Mouse (Mus musculus) kidney, adult 2 months (tissue): ENCODE measurements at regions not wholly inside any gene's neighbourhood (a gene's known extent, or its start where the extent isn't known, plus 50 kb on each side); places are given as distances from the start of the nearest gene placed in this dataset.

Experiments
- DNase-seq: peaks from one replicate; pipeline ENCODE4 v3.0.0; 2021
- H3K27ac ChIP-seq: fragments of 200-500 bp; 2 replicates; pipeline ENCODE4 v1.5.1; 2012; ENCODE audit warnings: low read depth, low read length, control low read depth, inconsistent platforms; ENCODE audit not compliant: insufficient read depth
- H3K27me3 ChIP-seq: fragments of 200-500 bp; replicated peaks from 2 replicates; pipeline ENCODE4 v1.6.1; 2012; ENCODE audit warnings: mild to moderate bottlenecking, moderate library complexity, low read length, inconsistent platforms; ENCODE audit not compliant: control insufficient read depth, insufficient read depth
- H3K36me3 ChIP-seq: fragments of 200-500 bp; 2 replicates; pipeline ENCODE4 v1.6.1; 2012; ENCODE audit warnings: mild to moderate bottlenecking, moderate library complexity, low read length, inconsistent platforms; ENCODE audit not compliant: control insufficient read depth, insufficient read depth
- H3K4me1 ChIP-seq: fragments of 200-500 bp; 2 replicates; pipeline ENCODE4 v1.6.1; 2011; ENCODE audit warnings: low read length; ENCODE audit not compliant: control insufficient read depth, insufficient read depth
- H3K4me3 ChIP-seq: fragments of 200-500 bp; 2 replicates; pipeline ENCODE4 v1.5.1; 2011; ENCODE audit warnings: mild to moderate bottlenecking, low read depth, low read length, control low read depth; ENCODE audit not compliant: insufficient read depth
- CTCF ChIP-seq: fragments of 200-500 bp; conservative IDR thresholded peaks from 2 replicates; pipeline ENCODE4 v1.5.1; 2011; ENCODE audit warnings: low read depth, mild to moderate bottlenecking, control low read depth, low read length, moderate library complexity, mixed read lengths; ENCODE audit not compliant: insufficient read depth, insufficient read length
- POLR2A ChIP-seq: fragments of 200-500 bp; IDR thresholded peaks from one replicate; pipeline ENCODE4 v1.6.1; 2011; ENCODE audit warnings: low read depth, low read length, control low read depth
- WGBS: fragments of 180-500 bp; shearing (Covaris S2); methylation state at CpG from one replicate; pipeline ENCODE4 v1.1.7; 2018; 5-methylcytosine and 5-hydroxymethylcytosine counted together

DNA sequence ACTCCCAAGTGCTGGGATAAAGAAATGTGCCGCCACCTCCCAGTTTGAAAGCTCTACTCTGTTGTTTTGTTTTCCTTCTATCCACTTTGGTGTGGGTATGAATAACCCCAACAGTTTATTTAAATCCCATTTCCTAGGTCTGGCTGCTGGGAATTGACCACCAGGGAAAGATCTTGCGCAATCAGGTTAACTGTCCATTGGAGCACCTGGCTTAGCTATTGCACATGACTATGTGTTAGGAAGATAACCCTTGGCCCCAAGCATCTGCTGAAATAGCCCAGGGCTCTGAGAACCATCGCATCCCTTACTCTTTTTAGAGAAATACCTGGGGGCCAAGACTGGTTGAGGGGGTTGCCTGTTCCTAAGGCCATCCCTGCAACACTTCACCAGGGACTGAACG lies 74.0 kb downstream of the Foxb1 start:
- no peak overlapping the region for H3K27ac ChIP-seq
- WGBS, result 78% methylated on average over 4 of the region's 4 CpGs
- no peaks in the 10 kb centered on the region for H3K27me3 ChIP-seq
- no peak overlapping the region for H3K4me3 ChIP-seq
- DNase-seq, result no peak
- no peaks in the 10 kb centered on the region for H3K36me3 ChIP-seq
- no peaks in the 10 kb centered on the region for H3K4me1 ChIP-seq
- TF ChIP-seq POLR2A (no peak), CTCF (no peak)

DNA sequence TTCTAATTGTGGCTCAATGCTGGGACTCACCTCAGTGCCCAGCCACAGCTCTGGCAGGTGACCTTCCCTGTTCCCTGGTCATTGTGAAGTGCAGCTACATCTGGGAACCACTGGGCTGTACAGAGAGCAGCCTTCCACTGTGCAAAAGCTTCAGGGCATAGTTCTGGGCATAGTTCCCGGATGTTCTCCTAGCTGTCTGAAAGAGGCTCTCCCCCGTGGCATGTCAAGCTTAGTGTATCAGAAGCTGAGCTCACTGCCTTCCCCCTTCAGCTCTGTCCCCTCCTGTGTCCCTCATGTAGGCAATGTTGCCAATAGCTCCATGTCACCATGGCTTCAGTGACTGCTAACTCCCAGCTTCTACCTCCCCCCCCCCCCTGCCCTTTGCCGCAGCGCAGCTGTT lies 75.1 kb downstream of the Foxb1 start:
- Histone ChIP-seq H3K4me1 (no peaks in the 10 kb centered on the region), H3K27me3 (no peaks in the 10 kb centered on the region), H3K4me3 (no peak overlapping the region), H3K36me3 (no peaks in the 10 kb centered on the region), H3K27ac (no peak overlapping the region)
- 49% methylated on average over 4 of the region's 4 CpGs for WGBS
- no peak for DNase-seq
- TF ChIP-seq CTCF, result no peak
- no peak for TF ChIP-seq POLR2A

DNA sequence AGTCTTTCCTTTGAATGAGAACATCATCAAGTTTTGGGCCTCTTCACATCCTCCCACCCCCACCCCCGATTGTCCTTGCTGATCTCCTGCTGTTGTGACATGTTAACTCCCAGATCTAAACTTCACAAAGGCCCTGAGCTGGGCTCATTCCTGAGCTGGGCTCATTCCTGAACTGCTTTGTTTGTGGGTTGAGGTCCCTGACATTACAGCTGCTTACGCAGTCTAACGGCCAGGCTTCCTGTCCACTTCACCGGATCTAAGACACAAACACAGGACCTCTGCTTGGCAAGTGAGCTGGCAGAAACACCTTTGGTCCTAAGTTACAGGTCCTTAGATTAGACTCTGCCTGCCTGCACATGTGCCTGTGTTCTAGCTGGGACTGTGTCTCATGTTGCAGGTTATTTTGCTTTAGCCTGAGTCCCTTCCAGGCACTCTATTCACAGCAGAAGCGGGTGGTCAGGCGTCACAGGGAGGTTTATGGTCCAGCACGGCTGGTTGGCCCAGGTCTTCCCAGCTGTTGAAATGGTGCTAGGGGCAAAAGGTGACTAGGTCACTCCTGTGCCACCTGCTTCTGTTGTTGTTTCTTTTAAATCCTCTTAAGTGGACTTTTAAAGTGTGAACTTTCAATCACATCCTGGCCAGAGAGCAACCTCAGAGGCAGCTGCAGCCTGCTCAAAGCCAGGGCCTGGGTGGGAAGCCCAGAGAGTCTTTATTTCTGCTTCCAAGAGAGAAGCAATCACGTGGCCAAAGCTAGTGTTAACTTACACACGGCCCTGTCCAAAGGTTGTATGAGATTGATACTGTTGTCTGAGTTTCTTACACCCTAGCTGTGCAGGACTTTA lies 79.1 kb downstream of the Foxb1 start:
- no peaks in the 10 kb centered on the region for H3K36me3 ChIP-seq

DNA sequence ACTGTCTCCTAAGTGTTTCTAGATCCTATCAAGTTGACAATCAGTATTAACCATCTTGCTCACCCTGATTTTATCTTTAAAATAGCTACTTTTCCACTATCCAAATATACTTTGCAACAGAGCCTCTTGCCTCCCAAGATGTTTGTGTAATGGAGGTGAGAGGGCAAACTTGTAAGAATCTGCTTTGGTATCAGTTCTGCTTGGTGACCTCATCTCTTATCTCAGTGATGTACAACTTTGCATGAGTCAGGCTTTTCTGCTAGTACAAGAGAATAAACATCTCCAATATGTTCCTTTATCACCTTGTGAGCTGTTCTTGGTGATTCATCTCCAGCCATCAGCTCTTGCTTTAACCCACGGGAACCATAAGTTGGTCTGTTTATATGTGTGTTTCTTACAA lies 82.1 kb downstream of the Foxb1 start:
- no peaks in the 10 kb centered on the region; the same call in 1 of the 2 replicates for H3K27me3 ChIP-seq
- H3K36me3 ChIP-seq, result no peaks in the 10 kb centered on the region
- no peak for DNase-seq
- 84% methylated on average over 1 of the region's 1 CpGs for WGBS
- H3K4me1 ChIP-seq, result no peaks in the 10 kb centered on the region
- TF ChIP-seq POLR2A (no peak), CTCF (no peak)
- H3K4me3 ChIP-seq, result no peak overlapping the region
- no peak overlapping the region for H3K27ac ChIP-seq

More for the DNA sequence above, 79.1 kb downstream of the Foxb1 start:
- Histone ChIP-seq H3K27me3 (no peaks in the 10 kb centered on the region), H3K4me3 (no peak overlapping the region), H3K27ac (no peak overlapping the region), H3K4me1 (no peaks in the 10 kb centered on the region)
- peak; percentile 20 for DNase-seq
- 27% methylated on average over 9 of the region's 9 CpGs for WGBS
- no peak for TF ChIP-seq POLR2A
- no peak for TF ChIP-seq CTCF

DNA sequence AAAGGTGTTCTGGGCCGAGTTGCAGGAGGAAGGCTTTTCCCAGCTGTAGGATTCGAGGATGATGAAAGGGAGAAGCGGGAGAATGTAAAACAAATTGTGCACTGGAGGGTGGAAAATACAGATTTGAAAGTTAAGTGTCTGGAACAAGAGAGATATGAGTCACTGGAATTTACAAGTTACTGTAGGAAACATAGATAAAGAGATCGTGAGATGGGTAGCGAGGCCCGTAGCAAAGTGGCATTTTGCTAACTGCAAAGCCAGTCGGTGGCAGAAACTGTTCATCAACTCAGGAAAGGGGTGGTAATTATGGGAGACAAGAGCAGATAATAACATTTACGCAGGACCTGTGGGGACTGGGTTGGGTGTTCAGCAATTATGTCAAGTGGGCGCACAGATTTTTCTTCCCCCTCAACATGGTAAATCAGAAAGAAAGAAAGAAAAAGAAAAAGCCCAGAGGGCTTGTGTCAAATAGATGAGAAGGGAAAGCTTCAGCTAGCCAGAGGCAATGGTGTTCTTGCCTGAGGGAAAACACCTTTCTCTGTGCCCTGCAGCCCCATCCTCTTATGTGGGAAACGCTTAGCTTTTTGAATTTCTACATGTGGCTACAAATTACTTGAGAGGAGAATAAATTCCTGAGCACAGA lies 87.2 kb downstream of the Foxb1 start:
- H3K36me3 ChIP-seq, result no peaks in the 10 kb centered on the region
- no peak for DNase-seq
- H3K27ac ChIP-seq, result no peak overlapping the region
- H3K27me3 ChIP-seq, result peaks cover 3% of the 10 kb centered on the region; the same call in 1 of the 2 replicates
- 72% methylated on average over 10 of the region's 10 CpGs for WGBS
- no peaks in the 10 kb centered on the region for H3K4me1 ChIP-seq
- TF ChIP-seq POLR2A (no peak), CTCF (no peak)
- no peak overlapping the region for H3K4me3 ChIP-seq

DNA sequence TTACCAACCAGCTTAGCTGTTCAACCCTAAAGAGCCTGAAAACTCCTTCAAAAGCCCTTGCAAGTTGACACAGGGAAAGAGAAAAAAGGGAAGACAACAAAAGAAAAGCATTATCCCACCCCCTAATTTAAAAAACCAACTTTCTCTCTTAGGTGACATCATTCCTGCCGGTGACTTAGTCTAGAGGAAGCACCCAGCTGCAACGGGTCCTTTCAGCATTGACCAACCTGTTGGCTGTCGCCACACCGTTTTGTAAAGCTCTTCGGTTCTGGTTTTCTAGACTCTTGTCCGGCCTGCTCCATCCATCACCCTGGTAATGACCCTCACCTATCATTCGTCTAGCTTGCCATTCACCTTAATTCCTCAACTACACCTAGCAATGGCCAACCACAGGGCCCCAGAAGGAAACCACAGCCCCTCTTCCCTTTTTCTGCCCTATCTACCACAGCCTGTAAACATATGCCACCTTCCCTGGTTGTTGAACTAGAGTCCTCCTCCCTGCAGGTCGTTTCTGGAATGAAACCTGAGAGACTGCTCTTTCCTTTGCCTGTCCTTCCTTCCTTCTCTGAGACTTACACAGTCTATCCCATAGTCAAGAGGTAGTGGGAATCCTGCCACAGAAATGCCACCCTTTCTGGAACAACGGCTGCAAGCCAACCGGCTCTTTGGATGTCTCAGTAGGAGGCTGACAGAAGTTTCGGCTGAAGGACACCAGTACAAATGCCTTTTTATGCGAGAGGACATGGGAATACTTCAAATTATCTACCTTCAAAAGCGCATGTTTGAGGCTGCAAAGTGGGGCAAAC lies 87.9 kb downstream of the Foxb1 start:
- no peaks in the 10 kb centered on the region for H3K36me3 ChIP-seq
- H3K27ac ChIP-seq, result no peak overlapping the region
- no peak for DNase-seq
- peaks cover 3% of the 10 kb centered on the region; the same call in 1 of the 2 replicates for H3K27me3 ChIP-seq
- no peak overlapping the region for H3K4me3 ChIP-seq
- no peaks in the 10 kb centered on the region for H3K4me1 ChIP-seq
- TF ChIP-seq POLR2A (no peak), CTCF (no peak)
- WGBS, result 71% methylated on average over 13 of the region's 13 CpGs

DNA sequence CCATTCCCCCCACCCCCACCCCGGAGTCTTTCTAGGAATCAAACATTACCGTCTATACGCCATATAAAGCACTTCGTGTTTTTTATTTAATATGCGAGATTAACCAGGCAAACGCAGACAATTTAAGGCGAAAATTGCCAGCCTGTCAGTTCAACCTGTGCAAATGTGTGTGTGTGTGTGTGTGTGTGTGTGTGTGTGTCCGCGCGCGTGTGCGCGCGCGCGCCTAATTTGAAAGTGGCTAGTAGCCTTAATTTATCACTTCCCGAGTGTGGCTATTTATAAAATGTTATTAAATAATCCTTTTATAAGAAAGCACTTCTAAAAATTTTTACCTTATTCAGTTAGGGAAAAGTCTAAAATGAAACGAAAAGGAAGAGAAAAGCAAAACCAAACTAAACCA lies 89.5 kb downstream of the Foxb1 start:
- H3K27ac ChIP-seq, result no peak overlapping the region
- H3K4me3 ChIP-seq, result no peak overlapping the region
- peaks cover 3% of the 10 kb centered on the region; the same call in 1 of the 2 replicates for H3K27me3 ChIP-seq
- DNase-seq, result no peak
- no peaks in the 10 kb centered on the region for H3K4me1 ChIP-seq
- WGBS, result 5% methylated on average over 18 of the region's 18 CpGs
- no peak for TF ChIP-seq POLR2A
- TF ChIP-seq CTCF, result no peak
- H3K36me3 ChIP-seq, result no peaks in the 10 kb centered on the region
